Mouse (Mus musculus): ENCODE measurements at regions not wholly inside any gene's neighbourhood (a gene's known extent, or its start where the extent isn't known, plus 50 kb on each side); places are given as distances from the start of the nearest gene placed in this dataset.

DNA sequence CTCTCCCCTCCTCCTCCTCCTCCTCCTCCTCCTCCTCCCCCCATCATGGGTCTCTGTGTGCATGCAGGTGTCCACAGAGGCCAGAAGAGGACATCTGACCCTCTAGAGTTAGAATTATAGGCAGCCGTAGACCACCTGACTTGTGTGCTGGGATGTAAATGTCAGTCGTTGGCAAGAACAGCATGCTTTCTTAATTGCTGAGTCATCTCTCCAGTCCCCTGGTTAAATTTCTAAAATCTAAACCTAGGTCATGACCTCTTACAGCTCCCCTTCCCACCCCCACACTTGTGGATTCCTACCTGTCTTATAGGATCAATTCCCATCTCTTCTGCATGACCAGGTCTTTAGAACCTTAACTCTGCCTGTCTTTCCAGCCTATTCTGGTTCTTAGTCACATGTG lies 102.4 kb upstream of the Magi3 start:
- Histone ChIP-seq H3K9me3 (replicated peaks; ENCODE audit: insufficient read depth, low read length) (no peaks in the 10 kb centered on the region), H3K27me3 (ENCODE audit: control insufficient read depth in 1 of 2, insufficient read depth in 2 of 2, low read length in 2 of 2) (no peaks in the 10 kb centered on the region; a peak in 1 of 4 replicates), H3K79me2 (ENCODE audit: control insufficient read depth, insufficient read depth, low read length, poor library complexity) (no peaks in the 10 kb centered on the region), H3K4me1 (ENCODE audit: control insufficient read depth in 1 of 2, insufficient read depth in 2 of 2, low read length in 2 of 2) (no peaks in the 10 kb centered on the region), H3K9ac (ENCODE audit: control insufficient read depth, low read depth, low read length, poor library complexity, severe bottlenecking) (no peak overlapping the region), H3K4me3 (ENCODE audit: control insufficient read depth in 1 of 2, insufficient read depth in 1 of 2, low read depth in 2 of 2, low read length in 2 of 2) (no peak overlapping the region), H3K27ac (ENCODE audit: control insufficient read depth, low read depth, low read length) (no peak overlapping the region), H3K36me3 (ENCODE audit: control insufficient read depth in 1 of 2, insufficient read depth in 2 of 2, low read length in 2 of 2) (no peaks in the 10 kb centered on the region)
- TF ChIP-seq JUND (IDR thresholded peaks at IDR 0.05; ENCODE audit: low read depth, low read length) (no peak), CHD2 (IDR thresholded peaks at IDR 0.05; ENCODE audit: low read length) (no peak), KAT2A (conservative IDR thresholded peaks at IDR 0.05; ENCODE audit: low read depth, low read length) (no peak), NRF1 (IDR thresholded peaks at IDR 0.05; ENCODE audit: insufficient read depth, low read depth, low read length, poor library complexity, severe bottlenecking) (no peak), ZMIZ1 (IDR thresholded peaks at IDR 0.05; ENCODE audit: low read depth, low read length) (no peak), USF2 (IDR thresholded peaks at IDR 0.05; ENCODE audit: borderline replicate concordance in 1 of 2, insufficient read depth in 1 of 2, low read depth in 1 of 2, low read length in 2 of 2) (no peak), NELFE (IDR thresholded peaks at IDR 0.05; ENCODE audit: low read depth, low read length) (no peak), MAFK (IDR thresholded peaks at IDR 0.05; ENCODE audit: borderline replicate concordance, low read depth, low read length) (no peak), UBTF (IDR thresholded peaks at IDR 0.05; ENCODE audit: borderline replicate concordance, insufficient read depth, low read depth, low read length) (no peak), HCFC1 (IDR thresholded peaks at IDR 0.05; ENCODE audit: low read depth, low read length) (no peak), GABPA (IDR thresholded peaks at IDR 0.05; ENCODE audit: low read depth, low read length) (no peak), ETS1 (IDR thresholded peaks at IDR 0.05; ENCODE audit: low read depth, low read length) (no peak), E2F4 (IDR thresholded peaks at IDR 0.05; ENCODE audit: borderline replicate concordance, low read depth, low read length) (no peak), ZC3H11A (IDR thresholded peaks at IDR 0.05; ENCODE audit: low read depth, low read length) (no peak), GATA1 (IDR thresholded peaks at IDR 0.05; ENCODE audit: low read depth, low read length) (no peak)
- no peak for DNase-seq (ENCODE audit: low read depth, low spot score)

DNA sequence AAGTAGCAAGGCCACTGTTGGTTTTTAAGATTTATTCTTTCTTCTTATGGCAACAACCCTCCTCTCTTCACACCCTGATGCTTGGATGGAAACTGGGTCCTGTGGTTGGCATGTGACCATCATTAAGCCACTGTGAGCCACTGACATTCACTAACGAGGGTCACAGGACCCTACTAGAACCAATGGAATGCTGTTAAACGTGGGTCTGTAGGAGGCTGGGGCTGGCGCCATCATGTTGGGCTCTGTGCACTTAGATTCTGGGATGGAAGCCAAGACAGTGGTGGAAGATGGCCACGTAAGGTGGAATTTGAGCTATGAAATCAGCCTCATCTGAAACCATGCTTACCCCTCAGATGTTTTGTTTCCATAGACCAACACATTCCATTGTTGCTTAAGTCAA lies 100.2 kb upstream of the Magi3 start:
- Histone ChIP-seq H3K79me2 (ENCODE audit: control insufficient read depth, insufficient read depth, low read length, poor library complexity) (no peaks in the 10 kb centered on the region), H3K9ac (ENCODE audit: control insufficient read depth, low read depth, low read length, poor library complexity, severe bottlenecking) (no peak overlapping the region), H3K36me3 (ENCODE audit: control insufficient read depth in 1 of 2, insufficient read depth in 2 of 2, low read length in 2 of 2) (no peaks in the 10 kb centered on the region), H3K4me3 (ENCODE audit: control insufficient read depth in 1 of 2, insufficient read depth in 1 of 2, low read depth in 2 of 2, low read length in 2 of 2) (no peak overlapping the region), H3K9me3 (replicated peaks; ENCODE audit: insufficient read depth, low read length) (no peaks in the 10 kb centered on the region), H3K27ac (ENCODE audit: control insufficient read depth, low read depth, low read length) (no peak overlapping the region), H3K4me1 (ENCODE audit: control insufficient read depth in 1 of 2, insufficient read depth in 2 of 2, low read length in 2 of 2) (no peaks in the 10 kb centered on the region), H3K27me3 (ENCODE audit: control insufficient read depth in 1 of 2, insufficient read depth in 2 of 2, low read length in 2 of 2) (no peaks in the 10 kb centered on the region; a peak in 1 of 4 replicates)
- TF ChIP-seq POLR2AphosphoS2 (IDR thresholded peaks at IDR 0.05; ENCODE audit: low read length) (no peak), ZNF384 (IDR thresholded peaks at IDR 0.05; ENCODE audit: low read depth, low read length) (no peak), POLR2AphosphoS5 (IDR thresholded peaks at IDR 0.05; ENCODE audit: borderline replicate concordance, low read depth, low read length) (no peak), ZC3H11A (IDR thresholded peaks at IDR 0.05; ENCODE audit: low read depth, low read length) (no peak), CHD2 (IDR thresholded peaks at IDR 0.05; ENCODE audit: low read length) (no peak), JUND (IDR thresholded peaks at IDR 0.05; ENCODE audit: low read depth, low read length) (no peak), ZMIZ1 (IDR thresholded peaks at IDR 0.05; ENCODE audit: low read depth, low read length) (no peak), NRF1 (IDR thresholded peaks at IDR 0.05; ENCODE audit: insufficient read depth, low read depth, low read length, poor library complexity, severe bottlenecking) (no peak), TCF12 (IDR thresholded peaks at IDR 0.05; ENCODE audit: low read depth, low read length) (no peak), NELFE (IDR thresholded peaks at IDR 0.05; ENCODE audit: low read depth, low read length) (no peak), RAD21 (IDR thresholded peaks at IDR 0.05; ENCODE audit: low read depth, low read length) (no peak), GABPA (IDR thresholded peaks at IDR 0.05; ENCODE audit: low read depth, low read length) (no peak), E2F4 (IDR thresholded peaks at IDR 0.05; ENCODE audit: borderline replicate concordance, low read depth, low read length) (no peak), BHLHE40 (IDR thresholded peaks at IDR 0.05; ENCODE audit: borderline replicate concordance, low read depth, low read length) (no peak), KAT2A (conservative IDR thresholded peaks at IDR 0.05; ENCODE audit: low read depth, low read length) (no peak), RCOR1 (IDR thresholded peaks at IDR 0.05; ENCODE audit: low read depth, low read length) (no peak), ELF1 (IDR thresholded peaks at IDR 0.05; ENCODE audit: low read depth, low read length) (no peak), MAX (IDR thresholded peaks at IDR 0.05; ENCODE audit: low read length) (no peak)
- DNase-seq (ENCODE audit: low read depth, low spot score), result no peak

Data from MEL (cell line).